Mouse (Mus musculus) kidney, adult 2 months (tissue): ENCODE results near the gene Agfg2. TPM values are rescaled to one million over a fixed set of nuclear protein-coding genes. Genes with fewer than 3 reads are reported as not detected.
A peak's percentile ranks its signal among the peaks of the same experiment; 100 is the strongest.

Source experiments
- DNase-seq: peaks from one replicate; pipeline ENCODE4 v3.0.0; 2021
- H3K27ac ChIP-seq: fragments of 200-500 bp; 2 replicates; pipeline ENCODE4 v1.5.1; 2012; ENCODE audit warnings: low read depth, low read length, control low read depth, inconsistent platforms; ENCODE audit not compliant: insufficient read depth
- H3K27me3 ChIP-seq: fragments of 200-500 bp; replicated peaks from 2 replicates; pipeline ENCODE4 v1.6.1; 2012; ENCODE audit warnings: mild to moderate bottlenecking, moderate library complexity, low read length, inconsistent platforms; ENCODE audit not compliant: control insufficient read depth, insufficient read depth
- H3K36me3 ChIP-seq: fragments of 200-500 bp; 2 replicates; pipeline ENCODE4 v1.6.1; 2012; ENCODE audit warnings: mild to moderate bottlenecking, moderate library complexity, low read length, inconsistent platforms; ENCODE audit not compliant: control insufficient read depth, insufficient read depth
- H3K4me1 ChIP-seq: fragments of 200-500 bp; 2 replicates; pipeline ENCODE4 v1.6.1; 2011; ENCODE audit warnings: low read length; ENCODE audit not compliant: control insufficient read depth, insufficient read depth
- H3K4me3 ChIP-seq: fragments of 200-500 bp; 2 replicates; pipeline ENCODE4 v1.5.1; 2011; ENCODE audit warnings: mild to moderate bottlenecking, low read depth, low read length, control low read depth; ENCODE audit not compliant: insufficient read depth
- CTCF ChIP-seq: fragments of 200-500 bp; conservative IDR thresholded peaks from 2 replicates; pipeline ENCODE4 v1.5.1; 2011; ENCODE audit warnings: low read depth, mild to moderate bottlenecking, control low read depth, low read length, moderate library complexity, mixed read lengths; ENCODE audit not compliant: insufficient read depth, insufficient read length
- POLR2A ChIP-seq: fragments of 200-500 bp; IDR thresholded peaks from one replicate; pipeline ENCODE4 v1.6.1; 2011; ENCODE audit warnings: low read depth, low read length, control low read depth
- WGBS: fragments of 180-500 bp; shearing (Covaris S2); methylation state at CpG from one replicate; pipeline ENCODE4 v1.1.7; 2018; 5-methylcytosine and 5-hydroxymethylcytosine counted together
- polyA plus RNA-seq: library from polyadenylated mRNA; depleted of rRNA; stranded (reverse); fragments of >200 nt; gene quantifications from 2 replicates; pipeline ENCODE4 v1.2.3, GENCODE M21; 2012

The Agfg2 gene
- polyA plus RNA-seq, 1 experiment: 36.5 TPM

DNA sequence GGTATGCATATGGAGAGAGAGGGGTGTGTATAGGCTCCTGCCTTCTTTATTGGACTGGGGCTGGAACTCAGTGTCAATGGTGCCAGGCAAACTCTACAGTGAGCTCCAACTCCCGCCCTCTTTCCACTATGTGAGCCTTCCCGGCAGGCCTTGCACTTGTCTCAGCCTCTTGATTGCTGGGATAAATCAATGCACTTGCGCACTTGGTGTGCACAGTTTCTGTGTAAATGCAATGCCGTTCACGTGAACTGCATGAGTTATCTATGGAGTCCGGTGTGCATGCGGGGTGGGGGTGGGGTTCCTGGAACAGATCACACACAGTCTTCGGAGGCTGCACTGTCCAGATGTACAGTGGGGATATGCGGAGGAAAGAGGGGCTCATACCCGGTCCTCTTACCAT lies 31.2 kb downstream of the Agfg2 start:
- TF ChIP-seq CTCF (no peak), POLR2A (no peak)
- no peak for DNase-seq
- no peak overlapping the region for H3K4me3 ChIP-seq
- 93% methylated on average over 10 of the region's 10 CpGs for WGBS
- peaks cover 6% of the 10 kb centered on the region for H3K4me1 ChIP-seq
- H3K27ac ChIP-seq: no peak overlapping the region
- H3K27me3 ChIP-seq: no peaks in the 10 kb centered on the region
- H3K36me3 ChIP-seq: no peaks in the 10 kb centered on the region

DNA sequence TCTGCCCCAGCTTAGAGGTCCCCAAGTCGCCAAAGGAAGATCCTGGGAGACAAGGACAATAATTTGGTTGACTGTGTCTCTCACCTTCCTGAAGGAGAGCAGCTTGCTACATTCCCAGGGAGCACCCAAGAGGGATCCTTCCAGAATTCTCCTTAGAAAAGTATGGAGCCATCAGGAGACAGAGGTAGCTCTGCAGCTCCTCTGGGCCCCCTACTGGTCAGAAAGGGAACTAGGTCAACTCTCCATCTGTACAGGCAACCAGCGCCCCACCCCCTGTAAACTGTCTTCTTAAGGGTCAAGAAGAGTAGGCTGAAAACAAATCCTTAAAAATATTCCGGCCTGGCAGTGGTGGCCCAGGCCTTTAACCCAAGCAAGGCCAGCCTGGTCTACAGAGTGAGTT lies 32.1 kb downstream of the Agfg2 start:
- Histone ChIP-seq H3K27me3 (no peaks in the 10 kb centered on the region), H3K4me1 (peaks cover 5% of the 10 kb centered on the region), H3K36me3 (no peaks in the 10 kb centered on the region), H3K4me3 (no peak overlapping the region), H3K27ac (no peak overlapping the region)
- no peak for TF ChIP-seq POLR2A
- peak; percentile 76 for TF ChIP-seq CTCF
- 19% methylated on average over 3 of the region's 3 CpGs for WGBS
- peak; percentile 83 for DNase-seq

- Histone ChIP-seq H3K27ac (peak overlapping the region; percentile 63; the same call in 1 of the 2 replicates), H3K36me3 (no peaks in the 10 kb centered on the region), H3K4me1 (no peaks in the 10 kb centered on the region; the same call in none of the 2 replicates), H3K4me3 (no peak overlapping the region), H3K27me3 (no peaks in the 10 kb centered on the region)
- WGBS: 41% methylated on average over 18 of the region's 18 CpGs
- DNase-seq: no peak
- TF ChIP-seq POLR2A (no peak), CTCF (no peak)
These were observed 34.6 kb downstream of the Agfg2 start for GRCm38 (mm10) chr5:137649669-137650571.

- H3K27ac ChIP-seq: peak overlapping the region; percentile 25; the same call in 1 of the 2 replicates
- no peaks in the 10 kb centered on the region for H3K36me3 ChIP-seq
- 26% methylated on average over 4 of the region's 4 CpGs for WGBS
- H3K4me1 ChIP-seq: no peaks in the 10 kb centered on the region; the same call in none of the 2 replicates
- peak; percentile 40 for DNase-seq
- TF ChIP-seq POLR2A (no peak), CTCF (no peak)
- no peaks in the 10 kb centered on the region for H3K27me3 ChIP-seq
- no peak overlapping the region for H3K4me3 ChIP-seq
These were observed 35.3 kb downstream of the Agfg2 start for GRCm38 (mm10) chr5:137649251-137649650.

DNA sequence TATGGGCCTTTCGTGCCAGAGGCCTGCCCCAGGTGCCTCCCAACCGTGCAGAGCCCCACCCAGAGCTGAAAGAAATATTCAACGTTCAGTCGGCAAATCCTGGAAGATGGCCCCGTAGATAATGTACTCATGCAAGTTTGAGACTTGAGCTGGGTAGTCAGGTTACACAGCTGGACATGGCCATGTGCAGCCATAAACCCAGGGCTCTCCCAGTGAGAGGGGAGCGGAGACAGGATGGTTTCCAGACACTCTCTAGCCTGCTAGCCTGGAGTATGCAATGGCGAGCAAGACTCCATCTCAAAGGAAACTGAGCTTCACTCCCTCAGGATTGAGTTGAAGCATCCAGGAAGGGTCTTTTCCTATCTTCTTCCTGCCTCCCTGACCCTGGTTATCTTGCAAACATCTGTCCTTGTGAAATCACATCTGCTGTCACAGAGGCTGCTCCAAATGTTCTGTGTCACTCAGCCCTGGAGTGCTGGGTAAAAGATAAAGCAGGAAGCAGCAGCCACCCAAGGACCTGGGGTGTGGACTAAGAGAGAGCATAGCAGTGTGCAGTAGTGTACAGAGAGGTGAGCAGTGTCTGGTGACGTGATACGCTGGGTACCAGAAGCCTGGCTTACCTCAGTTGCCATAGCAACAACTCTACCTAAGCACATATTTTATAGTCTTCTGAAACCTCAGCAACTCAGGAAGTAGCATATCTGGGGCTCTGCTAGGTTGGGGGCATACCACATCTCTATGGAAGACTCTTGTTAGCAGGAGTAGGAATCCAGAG lies 36.5 kb downstream of the Agfg2 start:
- Histone ChIP-seq H3K27ac (no peak overlapping the region; the same call in 1 of the 2 replicates), H3K4me3 (no peak overlapping the region), H3K36me3 (no peaks in the 10 kb centered on the region), H3K27me3 (no peaks in the 10 kb centered on the region), H3K4me1 (no peaks in the 10 kb centered on the region; the same call in none of the 2 replicates)
- WGBS: 49% methylated on average over 9 of the region's 9 CpGs
- DNase-seq: no peak
- TF ChIP-seq POLR2A: no peak
- TF ChIP-seq CTCF: no peak

DNA sequence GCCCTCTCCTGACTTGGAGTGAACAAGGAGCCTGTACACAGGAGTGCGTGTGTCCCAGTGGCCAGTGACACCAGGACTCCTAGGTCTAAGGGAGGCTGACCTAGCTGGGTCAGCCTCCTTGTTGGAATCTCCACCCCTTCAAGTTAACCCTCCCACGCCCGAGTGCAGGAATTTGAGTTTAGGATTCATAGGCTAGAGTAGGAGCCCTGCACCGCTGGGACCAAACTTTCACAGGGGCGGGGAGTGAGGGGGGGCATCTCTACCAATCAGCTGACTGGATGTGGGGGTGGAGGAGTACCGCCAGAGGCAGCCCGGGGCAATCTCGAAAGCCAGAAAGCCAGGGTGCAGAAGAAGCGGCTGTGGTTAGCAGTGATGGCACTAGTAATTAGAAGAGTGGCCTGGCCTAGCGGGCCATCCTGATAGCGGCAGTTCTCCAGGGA lies 38.9 kb downstream of the Agfg2 start, which contains the start of gene Irs3:
Irs3 (minus strand) TSS at position 63 of the 440 bp plus-strand sequence.
- peak within 1 kb of the TSS; percentile 51 for H3K4me3 ChIP-seq
- no peaks in the 10 kb centered on the region for H3K27me3 ChIP-seq
- 24% methylated on average over 11 of the region's 11 CpGs for WGBS
- TF ChIP-seq POLR2A (no peak), CTCF (no peak)
- peak; percentile 71 for DNase-seq
- H3K36me3 ChIP-seq: peaks cover 1% of the 10 kb centered on the region; the same call in 1 of the 2 replicates
- no peaks in the 10 kb centered on the region; the same call in none of the 2 replicates for H3K4me1 ChIP-seq
- peak within 1 kb of the TSS; percentile 5 for H3K27ac ChIP-seq
